Mouse (Mus musculus): ENCODE results near the gene Stk10.

Stk10 gene

GRCm38 (mm10) chr11:32634842-32635241 is 101.7 kb downstream of the Stk10 start:
- no peak for DNase-seq

- DNase-seq, result no peak
These were observed 103.2 kb downstream of the Stk10 start for GRCm38 (mm10) chr11:32636275-32636674.

GRCm38 (mm10) chr11:32638521-32639255 is 105.6 kb downstream of the Stk10 start:
- no peak for DNase-seq

- DNase-seq, result no peak
These were observed 107.5 kb downstream of the Stk10 start for GRCm38 (mm10) chr11:32640617-32641016.

- DNase-seq, result peak; percentile 95 to 97
These were observed 109.3 kb downstream of the Stk10 start, which contains the start of gene Fbxw11 for GRCm38 (mm10) chr11:32642249-32642876. Fbxw11 (plus strand) TSS chr11:32642724.

GRCm38 (mm10) chr11:32642899-32643886 is 110.1 kb downstream of the Stk10 start:
- DNase-seq, result no peak

GRCm38 (mm10) chr11:32644010-32644409 is 110.9 kb downstream of the Stk10 start:
- DNase-seq, result no peak

GRCm38 (mm10) chr11:32647265-32647664 is 114.2 kb downstream of the Stk10 start:
- DNase-seq, result no peak

GRCm38 (mm10) chr11:32650236-32650749 is 117.2 kb downstream of the Stk10 start:
- DNase-seq, result no peak

GRCm38 (mm10) chr11:32650893-32651590 is 117.9 kb downstream of the Stk10 start:
- no peak for DNase-seq

GRCm38 (mm10) chr11:32651723-32652122 is 118.6 kb downstream of the Stk10 start:
- DNase-seq, result no peak

- no peak for DNase-seq
These were observed 129.1 kb downstream of the Stk10 start for GRCm38 (mm10) chr11:32662082-32662656.

- DNase-seq, result no peak
These were observed 132.5 kb downstream of the Stk10 start for GRCm38 (mm10) chr11:32665639-32666038.

- DNase-seq, result no peak
These were observed 133.9 kb downstream of the Stk10 start for GRCm38 (mm10) chr11:32666983-32667382.

- no peak for DNase-seq
These were observed 138.4 kb downstream of the Stk10 start for GRCm38 (mm10) chr11:32671480-32671879.
